Mouse (Mus musculus): ENCODE measurements around the gene Celf2.

GRCm38 (mm10) chr2:6569040-6569542 is 940.3 kb downstream of the Celf2 start:
- TF ChIP-seq CTCF (IDR thresholded peaks at IDR 0.05; ENCODE audit: extremely low read depth, insufficient read depth, insufficient read length, insufficient replicate concordance) (no peak), POLR2A (IDR thresholded peaks at IDR 0.05; ENCODE audit: low read depth, low read length) (no peak)
